Mouse (Mus musculus) kidney, embryonic 14.5 days (tissue): ENCODE measurements around the gene Sptlc3. TPM values are rescaled to one million over a fixed set of nuclear protein-coding genes. Genes with fewer than 3 reads are reported as not detected.

ENCODE experiments used
- ATAC-seq: fragments of 200-750 bp; cut with Nextera tagmentation; 2 replicates; pipeline ENCODE4 v1.8.0; 2017; ENCODE audit warnings: moderate number of reproducible peaks, mild to moderate bottlenecking, moderate TSS enrichment, moderate library complexity; ENCODE audit not compliant: low FRiP score, low TSS enrichment
- H3K27ac ChIP-seq: fragments of 300-500 bp; sonication (generic); 2 replicates; pipeline ENCODE4 v1.5.1; 2014; ENCODE audit warnings: low read depth, mild to moderate bottlenecking, low read length, moderate library complexity, mixed read lengths
- H3K27me3 ChIP-seq: fragments of 300-500 bp; sonication (generic); 2 replicates; pipeline ENCODE4 v1.6.1; 2014; ENCODE audit warnings: mild to moderate bottlenecking, low read length; ENCODE audit not compliant: control insufficient read depth, insufficient read depth
- H3K36me3 ChIP-seq: fragments of 300-500 bp; sonication (generic); 2 replicates; pipeline ENCODE4 v1.6.1; 2014; ENCODE audit warnings: low read length, mixed read lengths; ENCODE audit not compliant: control insufficient read depth, insufficient read depth
- H3K4me1 ChIP-seq: fragments of 300-500 bp; sonication (generic); 2 replicates; pipeline ENCODE4 v1.6.1; 2014; ENCODE audit warnings: low read length, mixed read lengths; ENCODE audit not compliant: control insufficient read depth, insufficient read depth
- H3K4me2 ChIP-seq: fragments of 300-500 bp; sonication (generic); replicated peaks from 2 replicates; pipeline ENCODE4 v1.6.1; 2014; ENCODE audit warnings: low read depth, mild to moderate bottlenecking, low read length
- H3K4me3 ChIP-seq: fragments of 300-500 bp; sonication (generic); 2 replicates; pipeline ENCODE4 v1.5.1; 2014; ENCODE audit warnings: mild to moderate bottlenecking, low read length
- H3K9ac ChIP-seq: fragments of 300-500 bp; sonication (generic); 2 replicates; pipeline ENCODE4 v1.6.1; 2014; ENCODE audit warnings: low read depth, mild to moderate bottlenecking, low read length, moderate library complexity
- H3K9me3 ChIP-seq: fragments of 300-500 bp; sonication (generic); 2 replicates; pipeline ENCODE4 v1.6.1; 2016; ENCODE audit warnings: low read length; ENCODE audit not compliant: control insufficient read depth
- WGBS: fragments of 180-500 bp; shearing (Covaris S2); extraction: QIAGEN DNeasy Blood & Tissue Kit; methylation state at CpG from one replicate; pipeline ENCODE4 v1.1.7; 2014; 5-methylcytosine and 5-hydroxymethylcytosine counted together
- polyA plus RNA-seq: library from polyadenylated mRNA; unstranded; fragments of >200 nt; fragmentation: Nextera tagmentation; extraction: Ambion mirVana; gene quantifications from 2 replicates; pipeline ENCODE4 v1.2.1, GENCODE M21; 2014

Gene Sptlc3
- polyA plus RNA-seq, 1 experiment from 2014 or later = 0.39 TPM

DNA sequence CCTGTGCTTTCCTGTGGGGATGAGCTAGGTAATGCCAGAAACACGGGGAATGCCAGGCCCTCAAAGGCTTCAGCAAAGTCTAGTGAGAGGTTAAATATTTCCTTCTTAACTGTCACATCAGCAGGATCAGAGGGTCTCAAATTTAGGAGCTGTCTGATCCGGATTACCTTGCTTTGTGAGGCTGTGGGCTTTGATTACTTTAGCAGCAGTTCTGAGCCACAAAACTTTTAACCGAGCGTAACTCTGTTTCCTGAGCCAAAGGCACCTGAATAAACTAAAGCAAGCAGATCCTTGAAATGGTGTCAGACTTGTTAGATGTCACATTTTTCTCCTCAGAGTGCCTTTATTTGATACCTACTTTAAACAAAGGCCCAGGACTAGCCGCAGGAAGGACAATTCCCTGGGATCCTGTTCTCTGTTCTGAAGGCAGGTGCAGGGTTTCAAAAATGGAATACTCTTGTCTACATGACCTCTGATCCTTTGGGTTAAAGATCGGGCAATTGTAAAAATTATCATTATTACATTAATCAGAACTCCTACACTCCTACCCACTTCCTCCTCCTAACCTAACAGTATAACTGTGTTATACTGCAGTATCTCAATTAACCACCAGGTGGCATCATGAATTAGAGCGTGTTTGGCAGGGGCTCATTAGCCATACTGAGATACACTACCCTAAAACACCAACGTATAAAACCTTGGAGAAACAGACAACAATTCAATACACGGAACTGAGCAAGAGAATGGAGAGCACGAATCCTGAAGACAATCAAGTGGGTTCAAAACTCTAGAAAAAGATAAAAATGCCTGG lies 97.4 kb downstream of the Sptlc3 start:
- H3K9ac ChIP-seq = no peak overlapping the region
- no peaks in the 10 kb centered on the region for H3K4me1 ChIP-seq
- H3K9me3 ChIP-seq = no peaks in the 10 kb centered on the region
- no peaks in the 10 kb centered on the region for H3K36me3 ChIP-seq
- no peak overlapping the region for H3K4me2 ChIP-seq
- H3K4me3 ChIP-seq = no peak overlapping the region
- no peak overlapping the region for H3K27ac ChIP-seq
- WGBS = 20% methylated on average over 10 of the region's 10 CpGs
- H3K27me3 ChIP-seq = no peaks in the 10 kb centered on the region
- peak; percentile 91 for ATAC-seq

DNA sequence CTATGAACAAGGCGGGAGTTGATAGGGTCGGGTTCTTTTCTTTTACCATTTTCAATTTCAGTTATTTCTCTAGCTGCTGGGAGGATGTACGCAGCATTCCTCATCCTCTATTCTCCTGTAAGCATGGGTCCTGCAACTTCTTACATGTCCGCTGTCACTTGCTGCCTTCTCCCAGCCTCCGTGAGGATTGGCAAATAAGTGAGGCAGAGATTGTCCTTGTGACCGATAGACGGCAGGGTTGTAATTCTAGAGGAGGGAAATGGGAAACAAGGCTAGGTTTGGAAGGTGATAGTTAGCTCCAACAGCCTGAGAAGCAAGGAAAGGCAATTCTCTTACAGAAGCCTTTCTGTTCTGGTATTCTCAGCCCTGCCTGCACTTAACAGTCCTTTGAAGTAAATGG lies 98.4 kb downstream of the Sptlc3 start:
- 53% methylated on average over 7 of the region's 7 CpGs for WGBS
- Histone ChIP-seq H3K27me3 (no peaks in the 10 kb centered on the region), H3K9ac (no peak overlapping the region), H3K4me3 (no peak overlapping the region), H3K4me2 (no peak overlapping the region), H3K4me1 (no peaks in the 10 kb centered on the region), H3K27ac (no peak overlapping the region), H3K9me3 (no peaks in the 10 kb centered on the region), H3K36me3 (no peaks in the 10 kb centered on the region)
- ATAC-seq = no peak

DNA sequence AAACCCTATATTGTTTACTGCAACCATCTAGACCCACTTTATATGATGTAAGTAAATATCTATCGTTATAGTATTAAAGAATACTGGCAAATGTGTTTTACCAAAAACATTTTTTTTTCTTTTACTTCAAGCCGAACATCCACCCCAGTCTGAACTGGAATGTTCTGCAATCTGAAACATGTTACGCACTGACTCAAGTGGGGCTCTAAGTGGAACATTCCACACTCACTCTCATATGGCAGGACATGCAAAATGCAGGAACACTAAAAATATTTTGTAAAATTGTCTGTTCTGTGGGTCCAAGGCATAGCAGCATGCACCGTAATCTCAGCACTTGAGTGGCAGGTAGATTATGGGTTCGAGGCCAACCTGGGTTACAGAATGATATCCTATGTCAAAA lies 103.5 kb downstream of the Sptlc3 start:
- Histone ChIP-seq H3K36me3 (no peaks in the 10 kb centered on the region), H3K4me2 (no peak overlapping the region), H3K4me1 (peaks cover 6% of the 10 kb centered on the region; the same call in 1 of the 2 replicates), H3K9me3 (no peaks in the 10 kb centered on the region), H3K4me3 (no peak overlapping the region), H3K27me3 (no peaks in the 10 kb centered on the region), H3K9ac (no peak overlapping the region), H3K27ac (no peak overlapping the region)
- WGBS = 94% methylated on average over 5 of the region's 5 CpGs
- no peak for ATAC-seq

DNA sequence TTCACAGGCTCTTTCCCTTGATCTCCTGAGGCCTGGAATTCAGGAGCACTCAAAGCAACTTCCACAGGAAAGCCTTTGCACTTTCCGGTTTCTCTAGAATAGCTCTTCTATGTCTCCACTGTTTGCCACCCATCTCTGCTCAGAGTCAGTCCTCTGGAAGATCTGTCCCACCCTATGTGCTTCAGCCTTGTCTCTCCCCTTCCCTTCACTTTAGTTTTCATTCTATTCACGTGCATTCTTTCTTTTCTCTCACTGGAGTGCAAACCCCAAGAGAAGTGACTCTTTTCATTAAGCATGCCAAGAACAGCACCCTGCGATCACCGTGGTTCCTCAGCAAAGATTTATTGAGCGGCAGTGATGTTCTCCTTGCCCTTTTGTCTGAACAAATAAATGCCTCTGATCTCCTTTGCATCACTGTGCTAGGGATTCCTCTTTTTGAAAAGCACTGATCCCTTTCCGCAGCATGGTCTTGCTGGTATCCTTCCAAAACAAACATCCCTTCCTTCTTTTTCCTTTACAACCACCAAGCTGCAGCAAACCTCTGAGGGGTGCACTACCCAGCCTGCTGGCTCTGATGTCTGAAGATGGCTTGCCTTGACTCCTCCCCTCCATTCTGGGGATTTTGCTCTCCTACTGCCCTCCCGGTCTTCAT lies 108.0 kb downstream of the Sptlc3 start:
- Histone ChIP-seq H3K27me3 (no peaks in the 10 kb centered on the region), H3K36me3 (no peaks in the 10 kb centered on the region), H3K9me3 (no peaks in the 10 kb centered on the region), H3K27ac (no peak overlapping the region), H3K9ac (no peak overlapping the region), H3K4me1 (peaks cover 6% of the 10 kb centered on the region; the same call in 1 of the 2 replicates), H3K4me2 (no peak overlapping the region), H3K4me3 (no peak overlapping the region)
- ATAC-seq = peak; percentile 46; the same call in 1 of the 2 replicates
- 14% methylated on average over 7 of the region's 7 CpGs for WGBS

DNA sequence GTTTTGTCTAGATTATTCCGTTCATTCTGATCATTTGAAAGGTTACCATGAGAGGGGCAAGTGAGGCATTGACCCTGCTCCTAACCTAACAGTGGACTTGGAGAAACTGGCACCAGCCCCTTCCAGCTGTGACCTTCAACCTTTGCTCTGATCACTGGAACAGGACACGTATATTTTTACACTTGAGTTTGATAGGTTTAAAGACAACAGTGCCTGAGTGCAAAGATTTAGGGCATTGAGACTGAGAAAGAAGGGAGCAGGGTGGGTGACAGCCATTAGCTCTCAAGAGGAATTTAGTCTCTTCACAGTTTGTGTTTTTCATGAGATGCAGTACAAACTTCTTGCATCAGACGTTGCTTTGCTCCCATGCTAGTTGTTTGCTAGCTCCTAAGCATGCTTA lies 114.5 kb downstream of the Sptlc3 start:
- ATAC-seq = no peak
- Histone ChIP-seq H3K4me1 (peaks cover 17% of the 10 kb centered on the region), H3K36me3 (no peaks in the 10 kb centered on the region), H3K27ac (peak overlapping the region; percentile 39; the same call in 1 of the 2 replicates), H3K4me3 (no peak overlapping the region), H3K27me3 (no peaks in the 10 kb centered on the region), H3K9me3 (no peaks in the 10 kb centered on the region), H3K9ac (no peak overlapping the region), H3K4me2 (no peak overlapping the region)
- 16% methylated on average over 3 of the region's 3 CpGs for WGBS

DNA sequence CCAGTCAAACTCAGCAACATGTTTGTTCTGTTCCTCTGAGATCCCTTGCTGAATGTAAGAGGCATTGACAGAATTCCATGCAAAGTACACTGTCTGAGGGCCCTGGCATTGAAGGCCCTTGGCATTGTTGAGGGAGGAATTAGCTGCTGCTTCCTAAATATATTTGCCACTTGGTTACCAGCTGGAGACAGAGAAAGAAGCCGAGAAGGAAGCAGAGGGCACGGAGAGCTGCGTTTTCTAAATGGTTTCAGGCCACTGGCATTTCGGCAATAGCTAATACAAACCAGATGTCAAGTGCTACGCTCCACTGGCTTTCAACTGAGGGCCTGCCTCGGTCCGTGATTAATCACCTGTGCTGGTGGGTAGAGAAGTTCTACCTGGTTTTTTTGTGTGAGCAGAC lies 115.1 kb downstream of the Sptlc3 start:
- WGBS = 6% methylated on average over 7 of the region's 7 CpGs
- Histone ChIP-seq H3K27me3 (no peaks in the 10 kb centered on the region), H3K36me3 (no peaks in the 10 kb centered on the region), H3K4me3 (no peak overlapping the region), H3K27ac (peak overlapping the region; percentile 39; the same call in 1 of the 2 replicates), H3K4me1 (peaks cover 21% of the 10 kb centered on the region), H3K4me2 (peak overlapping the region; percentile 8; the same call in 1 of the 2 replicates), H3K9me3 (no peaks in the 10 kb centered on the region), H3K9ac (no peak overlapping the region)
- peak; percentile 82 for ATAC-seq

DNA sequence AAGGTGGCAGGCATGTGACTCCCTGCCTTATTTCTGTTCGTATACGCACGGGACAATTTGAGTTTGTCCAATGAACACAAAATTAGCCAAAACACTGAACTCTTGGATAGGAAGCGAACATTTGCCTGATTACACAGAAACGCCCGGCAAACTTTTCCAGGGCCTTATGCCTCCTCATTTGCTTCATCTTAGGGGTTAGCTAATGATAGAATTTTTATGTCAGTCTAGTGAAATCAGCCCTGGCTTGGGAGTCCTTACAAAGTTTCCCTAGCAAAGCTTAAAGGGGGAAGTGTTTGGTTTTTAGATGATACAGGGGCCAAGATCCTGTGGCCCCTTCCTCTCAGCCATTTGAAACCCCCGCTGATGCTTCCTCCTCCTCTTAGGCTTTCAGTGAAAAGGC lies 115.5 kb downstream of the Sptlc3 start:
- WGBS = 22% methylated on average over 7 of the region's 7 CpGs
- no peaks in the 10 kb centered on the region for H3K36me3 ChIP-seq
- no peaks in the 10 kb centered on the region for H3K9me3 ChIP-seq
- H3K27ac ChIP-seq = no peak overlapping the region
- no peaks in the 10 kb centered on the region for H3K27me3 ChIP-seq
- H3K9ac ChIP-seq = no peak overlapping the region
- peaks cover 21% of the 10 kb centered on the region for H3K4me1 ChIP-seq
- peak overlapping the region; percentile 8; the same call in 1 of the 2 replicates for H3K4me2 ChIP-seq
- ATAC-seq = no peak
- no peak overlapping the region for H3K4me3 ChIP-seq

DNA sequence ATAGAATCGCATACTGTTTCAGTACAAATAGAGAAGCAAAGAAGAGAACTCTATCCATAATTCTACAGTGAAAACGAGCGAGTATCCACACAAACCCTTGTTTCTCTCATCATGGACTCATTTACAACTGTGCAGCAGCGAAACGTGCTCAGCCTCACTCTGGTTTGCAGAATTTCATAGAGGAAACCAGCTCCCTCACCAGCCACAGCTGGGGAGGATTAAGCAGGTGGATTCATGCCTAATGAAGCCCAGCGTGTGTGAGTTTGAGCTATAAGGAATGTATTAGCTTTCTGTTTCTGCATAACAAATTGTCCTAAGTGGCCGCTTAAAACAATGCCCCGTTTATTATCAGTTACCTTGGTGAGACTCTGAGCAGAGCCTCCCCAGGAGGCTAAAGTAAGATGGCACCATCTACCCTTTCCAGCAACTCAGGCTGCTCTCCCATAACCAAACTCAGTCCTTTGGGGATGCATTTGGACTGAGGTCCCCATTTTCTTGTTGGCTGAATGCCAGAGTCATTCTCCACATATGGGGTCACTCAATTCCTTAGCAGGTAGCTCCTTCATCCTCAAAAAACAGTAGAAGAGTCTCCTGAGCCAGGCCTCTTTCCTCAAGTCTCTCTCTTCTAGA lies 116.1 kb downstream of the Sptlc3 start:
- Histone ChIP-seq H3K9ac (no peak overlapping the region), H3K4me1 (peaks cover 21% of the 10 kb centered on the region), H3K27me3 (no peaks in the 10 kb centered on the region), H3K27ac (no peak overlapping the region; the same call in 1 of the 2 replicates), H3K4me2 (no peak overlapping the region), H3K4me3 (no peak overlapping the region), H3K36me3 (no peaks in the 10 kb centered on the region), H3K9me3 (no peaks in the 10 kb centered on the region)
- no peak for ATAC-seq
- WGBS = 27% methylated on average over 8 of the region's 8 CpGs
